Comparison of ENCODE assay signal across 11 mouse cellular contexts in the genomic region with DNA sequence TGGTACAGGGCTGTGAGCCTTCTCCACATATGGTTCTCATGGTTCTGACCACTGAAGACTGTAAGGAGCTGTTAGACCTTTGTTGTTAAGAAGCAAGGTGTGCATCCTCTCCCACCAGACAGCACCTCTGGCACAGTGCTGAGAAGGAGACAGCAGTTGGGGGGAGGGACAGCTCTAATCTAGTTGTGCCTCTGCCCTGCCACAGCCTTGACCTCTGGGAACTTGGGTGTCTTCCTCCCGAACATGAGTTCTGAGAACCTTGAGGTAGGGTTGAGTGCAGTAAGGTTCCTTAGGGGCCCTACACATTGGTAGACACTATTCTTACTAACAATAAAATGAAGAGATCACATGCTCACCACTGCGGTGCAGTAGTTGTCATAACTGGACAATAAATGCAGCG.
"Had no signal": no experiment of that assay in that cellular context is flagged by ENCODE, and none has a peak within 500 bp of the region (broad histone marks: within the 10 kb centered on the region; RNA-seq: fewer than 3 reads in every experiment).

No protein-coding gene starts in this region.

- H3K27me3 ChIP-seq: limb, embryonic 12.5 days; midbrain, embryonic 12.5 days had no signal

- H3K36me3 ChIP-seq: midbrain, embryonic 12.5 days had no signal

- DNase-seq: kidney, adult 11 months; kidney, adult 9 months; kidney, postnatal 36 days; lung, adult 2 months; lung, postnatal 4 days; right cerebral cortex, postnatal 25 days had no signal

- ATAC-seq: lung, postnatal 0 days; midbrain, embryonic 16.5 days had no signal

- H3K9me3 ChIP-seq: limb, embryonic 12.5 days; midbrain, embryonic 12.5 days had no signal

- H3K9ac ChIP-seq: limb, embryonic 12.5 days; midbrain, embryonic 12.5 days had no signal

- H3K4me3 ChIP-seq: limb, embryonic 12.5 days; midbrain, embryonic 12.5 days had no signal

- H3K4me2 ChIP-seq: limb, embryonic 12.5 days; midbrain, embryonic 12.5 days had no signal

- H3K27ac ChIP-seq: kidney, postnatal 0 days; limb, embryonic 12.5 days; midbrain, embryonic 12.5 days had no signal
